Comparison of ENCODE assay signal across 42 mouse cellular contexts in genomic region chr6:53983820-53984219, GRCm38 (mm10). TPM values are rescaled to one million over a fixed set of nuclear protein-coding genes. Genes with fewer than 3 reads are reported as not detected.
"Had no signal": no experiment of that assay in that cellular context is flagged by ENCODE, and none has a peak within 500 bp of the region (broad histone marks: within the 10 kb centered on the region; RNA-seq: fewer than 3 reads in every experiment).

No protein-coding gene starts in this region.

- H3K4me3 ChIP-seq: limb, embryonic 10.5 days; limb, embryonic 12.5 days; limb, embryonic 13.5 days; limb, embryonic 15.5 days; liver, embryonic 12.5 days; liver, embryonic 13.5 days; liver, embryonic 15.5 days; lung, embryonic 15.5 days; megakaryocyte, embryonic 14.5 days; midbrain, embryonic 10.5 days; midbrain, embryonic 12.5 days; midbrain, embryonic 13.5 days; myocyte; neural tube, embryonic 12.5 days had no signal

- H3K9me3 ChIP-seq: limb, embryonic 10.5 days; limb, embryonic 12.5 days; limb, embryonic 13.5 days; limb, embryonic 15.5 days; liver, embryonic 12.5 days; liver, embryonic 13.5 days; liver, embryonic 15.5 days; lung, embryonic 15.5 days; megakaryocyte, embryonic 14.5 days; midbrain, embryonic 10.5 days; midbrain, embryonic 12.5 days; midbrain, embryonic 13.5 days; neural tube, embryonic 12.5 days had no signal

- H3K27ac ChIP-seq: limb, embryonic 10.5 days; limb, embryonic 12.5 days; limb, embryonic 13.5 days; limb, embryonic 15.5 days; liver, embryonic 12.5 days; liver, embryonic 13.5 days; liver, embryonic 14.5 days; liver, embryonic 15.5 days; lung, embryonic 15.5 days; macrophage; midbrain, embryonic 10.5 days; midbrain, embryonic 12.5 days; midbrain, embryonic 13.5 days; neural tube, embryonic 12.5 days had no signal

- H3K9ac ChIP-seq: limb, embryonic 12.5 days; limb, embryonic 13.5 days; limb, embryonic 15.5 days; liver, embryonic 12.5 days; liver, embryonic 13.5 days; liver, embryonic 14.5 days; liver, embryonic 15.5 days; liver, postnatal 0 days; lung, embryonic 14.5 days; lung, embryonic 15.5 days; midbrain, embryonic 12.5 days; midbrain, embryonic 13.5 days; neural tube, embryonic 12.5 days had no signal

- ATAC-seq: liver, embryonic 12.5 days; liver, postnatal 0 days; lung, postnatal 0 days; midbrain, embryonic 13.5 days; midbrain, embryonic 16.5 days had no signal

- H3K4me1 ChIP-seq: limb, embryonic 15.5 days; neural tube, embryonic 12.5 days had no signal

- H3K36me3 ChIP-seq: limb, embryonic 10.5 days; limb, embryonic 12.5 days; limb, embryonic 13.5 days; limb, embryonic 15.5 days; liver, embryonic 12.5 days; liver, embryonic 13.5 days; liver, embryonic 15.5 days; lung, embryonic 15.5 days; midbrain, embryonic 10.5 days; midbrain, embryonic 12.5 days; midbrain, embryonic 13.5 days; neural tube, embryonic 12.5 days had no signal

- H3K4me2 ChIP-seq: limb, embryonic 12.5 days; limb, embryonic 13.5 days; limb, embryonic 15.5 days; liver, embryonic 11.5 days; liver, embryonic 12.5 days; liver, embryonic 13.5 days; liver, embryonic 15.5 days; lung, embryonic 14.5 days; lung, embryonic 15.5 days; midbrain, embryonic 12.5 days; midbrain, embryonic 13.5 days; neural tube, embryonic 12.5 days had no signal

- H3K27me3 ChIP-seq: limb, embryonic 12.5 days; limb, embryonic 15.5 days; liver, embryonic 13.5 days; liver, embryonic 15.5 days; lung, embryonic 15.5 days; midbrain, embryonic 13.5 days; neural tube, embryonic 12.5 days had no signal

- DNase-seq: left cerebral cortex, postnatal 4 days; liver; liver, embryonic 13.5 days; liver, postnatal 0 days; lung, adult 18-20 months; lung, adult 2 months; lung, embryonic 14.5 days; lung, postnatal 10 days; lung, postnatal 14 days; lung, postnatal 36 days; lung, postnatal 4 days; midbrain, embryonic 14.5 days had no signal

RNA-seq across cellular contexts. Expression of gene Cpvl, which starts 5.3 kb away (rescaled TPM):
- total RNA-seq: left cerebral cortex, adult 8-10 months; left cerebral cortex, postnatal 14 days; left cerebral cortex, postnatal 25 days; left cerebral cortex, postnatal 36 days; left cerebral cortex, postnatal 4 days; liver, adult 2 months; megakaryocyte progenitor cell, adult 5-6 weeks; megakaryocyte, adult 5-6 weeks; megakaryocyte-erythroid progenitor cell, adult 5-6 weeks; midbrain, postnatal 0 days; monocyte, adult 5-6 weeks had no signal
- polyA plus RNA-seq: liver, adult 2 months; liver, embryonic 11.5 days; liver, embryonic 12.5 days; liver, embryonic 13.5 days; liver, embryonic 14.5 days; liver, embryonic 15.5 days; liver, embryonic 16.5 days; liver, postnatal 0 days; lung, adult 2 months; macrophage; midbrain, embryonic 12.5 days; midbrain, embryonic 13.5 days; midbrain, embryonic 16.5 days; myocyte; neural tube, embryonic 11.5 days; neural tube, embryonic 12.5 days had no signal
